Mouse (Mus musculus) MEL-GATA-1-ER (cell line): ENCODE data around the gene Gtf2a1l.

Source experiments
- DNase-seq: peaks from one replicate; pipeline ENCODE4 v3.0.0-alpha.2; 2012; ENCODE audit warnings: low read depth; ENCODE audit errors: extremely low read depth

Gene Gtf2a1l

GRCm38 (mm10) chr17:88668452-88668851 lies at the start of gene Gtf2a1l:
Gtf2a1l (plus strand) TSS chr17:88668660.
- DNase-seq, result no peak

GRCm38 (mm10) chr17:88620935-88621334 lies 47.5 kb upstream of the Gtf2a1l start:
- no peak for DNase-seq

DNA sequence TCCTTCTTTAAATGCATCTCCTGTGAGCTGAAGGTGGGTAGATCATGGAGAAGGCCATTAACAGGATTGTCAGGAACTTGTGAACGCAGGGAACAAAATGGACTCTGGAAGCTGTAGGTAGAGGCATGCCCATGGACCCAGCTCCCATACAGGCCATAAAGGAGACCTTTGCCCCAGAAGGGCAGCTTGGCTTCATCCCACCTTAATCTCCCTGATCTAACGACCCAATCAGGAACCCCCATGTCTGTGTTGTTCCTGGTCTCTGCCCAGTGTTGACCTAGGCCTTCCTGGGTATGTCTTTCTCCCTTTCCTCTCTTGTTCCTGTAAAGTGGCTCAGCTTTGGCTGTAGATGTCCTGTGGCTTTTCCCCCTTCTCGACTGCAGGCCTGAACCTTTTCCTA lies 47.1 kb upstream of the Gtf2a1l start:
- DNase-seq, result no peak

DNA sequence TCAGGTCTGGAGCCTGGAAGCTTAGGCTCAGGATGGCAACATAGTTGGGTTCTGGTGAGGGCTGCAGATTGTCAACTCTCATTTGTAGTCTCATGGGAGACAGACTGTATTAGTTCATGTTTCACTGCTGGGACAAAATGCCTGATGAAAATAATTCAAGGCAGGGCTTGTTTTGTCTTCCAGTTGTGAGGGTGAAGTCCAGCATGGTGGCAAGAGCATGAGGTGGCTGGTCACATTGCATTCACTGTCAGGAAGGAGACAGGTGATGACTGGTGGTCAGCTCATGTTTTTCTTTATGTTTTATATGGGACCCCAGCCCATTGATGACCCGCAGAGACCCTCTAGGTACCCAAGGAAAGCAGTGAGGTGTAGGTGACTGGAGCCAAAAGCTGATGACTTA lies 45.7 kb upstream of the Gtf2a1l start:
- no peak for DNase-seq

GRCm38 (mm10) chr17:88624386-88624785 lies 44.1 kb upstream of the Gtf2a1l start:
- DNase-seq, result no peak

DNA sequence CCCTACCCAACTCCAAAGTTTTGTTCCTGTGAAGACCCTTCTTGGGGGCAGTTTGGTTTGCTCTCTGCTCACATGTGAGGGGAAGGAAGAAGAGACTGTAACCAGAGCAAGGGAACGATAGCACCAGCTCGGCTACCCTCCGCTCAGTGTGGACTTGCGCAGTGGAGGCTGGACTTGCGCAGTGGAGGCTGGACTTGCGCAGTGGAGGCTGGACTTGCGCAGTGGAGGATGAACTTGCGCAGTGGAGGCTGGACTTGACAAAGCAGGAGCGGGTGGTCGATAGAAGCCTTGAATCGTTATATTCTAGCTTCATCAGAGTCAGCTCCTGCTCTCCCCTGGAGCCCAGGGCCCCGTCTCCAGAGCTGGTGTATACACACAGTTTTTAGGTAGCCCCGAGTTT lies 43.1 kb upstream of the Gtf2a1l start:
- DNase-seq, result no peak

- DNase-seq, result no peak
These were observed 42.5 kb upstream of the Gtf2a1l start for GRCm38 (mm10) chr17:88625931-88626330.

- no peak for DNase-seq
These were observed 42.1 kb upstream of the Gtf2a1l start for GRCm38 (mm10) chr17:88626347-88626811.

GRCm38 (mm10) chr17:88627150-88627549 lies 41.3 kb upstream of the Gtf2a1l start:
- no peak for DNase-seq

GRCm38 (mm10) chr17:88628676-88629380 lies 39.6 kb upstream of the Gtf2a1l start:
- no peak for DNase-seq

DNA sequence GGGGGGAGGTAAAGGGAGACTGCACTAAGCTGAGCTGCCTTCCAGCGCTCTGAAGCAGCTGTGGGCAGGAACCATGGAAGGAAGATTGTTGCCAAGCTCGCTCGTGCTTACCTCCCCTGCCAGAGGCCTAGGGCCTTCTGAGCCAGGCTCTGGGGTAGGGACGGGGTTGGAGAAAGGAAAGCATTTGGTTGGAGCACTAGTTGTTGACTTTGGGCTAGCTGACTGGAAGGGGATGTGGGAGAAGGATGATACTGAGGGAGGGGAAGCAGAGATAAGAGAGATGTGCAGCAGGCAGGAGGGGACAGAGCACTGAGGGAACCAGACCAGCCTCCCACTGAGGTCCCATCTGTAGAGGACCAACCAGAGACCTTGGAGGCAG lies 39.1 kb upstream of the Gtf2a1l start:
- no peak for DNase-seq

DNA sequence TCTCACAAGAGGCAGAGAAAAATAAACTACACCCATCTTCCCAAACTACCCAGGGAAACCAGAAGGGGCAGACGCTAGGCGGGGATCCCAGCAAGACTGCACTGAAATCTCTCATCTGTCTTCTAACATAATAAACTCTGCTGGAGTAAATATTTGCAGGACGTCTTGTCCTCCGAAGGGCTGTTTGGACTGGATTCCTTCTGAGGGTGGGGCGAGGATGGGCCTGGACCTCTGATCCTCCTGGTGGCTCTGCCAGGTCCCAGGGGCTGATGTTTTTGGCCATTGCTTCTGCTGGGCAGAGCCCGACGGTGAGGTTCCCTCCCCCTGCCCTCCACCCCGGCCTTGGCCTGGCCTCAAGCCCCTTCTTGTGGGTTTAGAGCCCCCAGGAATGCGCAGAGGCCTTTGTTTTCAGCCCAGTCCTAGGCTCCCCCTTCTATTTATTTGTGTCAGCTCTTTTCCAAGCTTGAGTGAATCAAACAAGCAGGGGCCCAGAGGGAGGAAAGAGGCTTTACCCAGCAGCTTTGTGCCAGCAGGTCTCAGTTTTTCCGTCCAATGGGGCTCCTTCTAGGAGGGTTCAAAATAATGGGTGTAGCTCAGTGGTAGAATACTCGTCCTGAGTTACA lies 38.4 kb upstream of the Gtf2a1l start:
- DNase-seq, result no peak

DNA sequence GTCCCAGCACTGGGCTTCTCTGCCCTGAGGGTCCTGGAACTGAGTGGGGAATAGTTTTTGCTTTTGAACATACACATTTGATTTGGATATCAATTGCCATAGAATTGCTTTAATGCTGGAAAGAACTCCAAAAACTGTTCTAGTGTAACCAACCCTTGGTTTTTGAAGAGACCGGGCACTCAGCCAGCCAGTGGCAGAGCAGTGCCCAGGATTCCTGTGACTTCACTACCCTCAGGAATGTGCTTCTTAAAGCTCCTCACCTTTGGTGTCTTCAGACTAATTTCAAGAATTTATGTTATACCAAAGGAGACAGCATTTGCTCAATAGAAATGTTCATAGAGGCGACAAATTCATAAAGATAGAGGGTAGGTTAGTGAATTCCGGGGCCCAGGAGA lies 37.9 kb upstream of the Gtf2a1l start:
- no peak for DNase-seq

GRCm38 (mm10) chr17:88632631-88633030 lies 35.8 kb upstream of the Gtf2a1l start:
- DNase-seq, result no peak

- no peak for DNase-seq
These were observed 32.4 kb upstream of the Gtf2a1l start for GRCm38 (mm10) chr17:88636076-88636475.

DNA sequence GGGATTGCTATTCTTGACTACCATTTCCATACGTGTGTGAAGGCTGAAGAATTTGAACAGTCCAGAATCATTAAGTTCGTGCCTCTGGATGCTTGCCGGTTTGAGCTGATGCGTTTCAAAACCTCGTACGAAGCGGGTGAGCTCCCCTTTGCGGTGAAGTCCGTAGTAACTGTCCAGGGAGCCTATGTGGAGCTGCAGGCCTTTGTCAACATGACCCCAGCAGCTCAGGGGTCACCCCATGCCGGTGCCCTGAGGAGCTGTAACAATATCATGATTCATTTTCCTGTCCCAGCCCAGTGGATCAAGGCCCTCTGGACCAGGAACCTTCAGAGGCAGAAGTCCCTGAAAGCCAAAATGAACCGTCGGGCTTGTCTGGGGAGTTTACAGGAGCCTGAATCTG lies 31.9 kb upstream of the Gtf2a1l start:
- DNase-seq, result no peak

- peak; percentile 29 for DNase-seq
These were observed 27.4 kb upstream of the Gtf2a1l start for GRCm38 (mm10) chr17:88641012-88641411.

DNA sequence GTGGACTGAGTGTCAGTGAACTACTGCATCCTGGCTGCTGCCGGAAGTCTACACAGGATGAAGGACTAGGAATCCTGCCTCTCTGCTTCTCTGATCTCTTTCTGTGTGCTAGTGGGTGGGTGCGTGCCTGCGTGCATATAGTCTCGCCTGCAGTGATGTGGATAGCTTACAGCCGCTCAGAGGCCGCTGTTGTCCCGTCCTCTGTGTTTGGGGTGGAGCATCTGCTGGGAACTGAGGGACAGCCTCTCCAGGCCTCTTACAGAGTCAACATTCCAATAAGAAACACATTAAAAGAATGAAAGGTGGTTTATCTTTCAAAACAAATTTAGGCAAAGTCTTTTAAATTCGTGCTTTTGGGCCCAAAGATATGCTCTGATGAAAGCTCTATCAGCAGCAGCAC lies 26.6 kb upstream of the Gtf2a1l start:
- no peak for DNase-seq

DNA sequence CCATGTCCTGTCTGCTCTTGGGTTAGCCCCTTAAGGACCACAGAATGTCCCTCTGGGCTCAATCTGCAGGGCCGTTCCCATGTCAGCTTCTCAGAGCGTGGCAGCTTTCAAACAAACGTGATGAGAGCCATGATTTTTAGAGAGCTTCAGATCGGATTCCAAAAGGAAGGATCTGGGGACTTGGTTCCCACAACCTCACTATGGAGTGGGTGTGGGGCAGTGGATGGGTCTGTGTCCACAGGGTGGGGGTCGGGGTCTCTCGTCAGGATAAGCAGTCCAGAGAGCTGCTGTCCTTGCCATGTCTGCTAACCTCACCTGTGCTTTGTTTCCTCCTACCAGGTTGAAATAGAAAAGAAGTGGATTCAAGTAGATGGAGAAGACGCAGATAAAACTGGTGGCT lies 23.6 kb upstream of the Gtf2a1l start:
- DNase-seq, result no peak

DNA sequence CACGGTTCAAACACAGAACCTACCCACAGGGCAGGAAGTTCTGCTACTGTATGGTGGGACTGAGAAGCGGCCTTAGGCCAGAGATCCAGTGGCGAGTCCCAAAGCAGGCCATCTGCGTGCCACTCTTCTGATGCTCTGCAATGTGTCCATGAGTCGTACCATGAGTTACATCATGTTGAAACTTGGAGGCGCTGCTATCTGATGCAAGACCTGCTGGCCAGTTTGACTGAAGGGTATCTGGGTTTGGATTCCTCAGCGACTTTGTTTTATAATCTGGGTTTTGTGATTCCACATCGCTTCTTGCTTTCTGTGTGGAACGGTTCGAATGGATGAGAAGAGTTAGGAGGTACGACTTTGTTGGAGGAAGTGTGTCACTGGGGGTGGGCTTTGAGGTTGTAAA lies 23.2 kb upstream of the Gtf2a1l start:
- no peak for DNase-seq

GRCm38 (mm10) chr17:88647149-88647548 lies 21.3 kb upstream of the Gtf2a1l start:
- no peak for DNase-seq

- peak; percentile 22 for DNase-seq
These were observed 16.4 kb upstream of the Gtf2a1l start for GRCm38 (mm10) chr17:88652010-88652409.

DNA sequence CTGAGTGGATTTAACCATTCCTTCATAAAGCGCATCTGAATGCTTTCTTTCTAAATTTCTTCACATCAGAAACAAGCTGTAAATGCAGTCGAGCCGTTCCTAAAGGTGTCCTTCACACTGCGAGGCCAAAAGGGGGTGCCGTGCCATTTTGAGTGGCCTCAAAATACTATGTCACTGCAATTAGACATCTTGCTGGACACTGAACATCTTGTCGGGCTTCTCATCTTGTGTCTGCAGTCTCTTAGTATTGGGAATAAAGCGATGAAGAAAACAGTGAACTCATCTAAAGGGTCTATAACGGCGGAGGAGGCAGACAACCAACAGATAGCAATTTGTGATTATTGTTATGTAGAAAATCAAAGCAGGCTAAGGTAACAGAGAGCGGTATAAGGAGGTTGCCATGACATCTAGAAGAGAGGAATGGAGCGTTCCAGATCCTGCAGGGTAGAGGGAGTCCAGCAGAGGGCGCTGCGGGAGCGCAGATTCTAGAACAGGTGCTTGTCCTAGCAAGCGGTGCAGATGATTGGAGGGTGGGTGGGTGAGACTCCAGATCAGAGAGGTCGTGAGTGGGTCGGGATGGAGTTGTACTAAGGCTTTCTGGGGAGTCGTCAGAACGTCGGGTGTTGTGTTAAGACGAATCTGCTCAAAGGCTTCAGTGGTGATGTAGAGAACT lies 15.6 kb upstream of the Gtf2a1l start:
- DNase-seq, result peak; percentile 28
